Mouse (Mus musculus) retina, postnatal 1 day (tissue): ENCODE measurements around the gene Nle1.

Experiments
- DNase-seq: peaks from one replicate; pipeline ENCODE4 v3.0.0-alpha.2; 2012

The Nle1 gene

GRCm38 (mm10) chr11:82910679-82911389 lies 2.6 kb upstream of the Nle1 start:
- DNase-seq = no peak

GRCm38 (mm10) chr11:82910250-82910649 lies 2.0 kb upstream of the Nle1 start, which contains the start of gene Unc45b:
TSS of gene Unc45b (plus strand) at chr11:82910550.
- DNase-seq = no peak

GRCm38 (mm10) chr11:82908608-82908989 lies 388 bp upstream of the Nle1 start:
- no peak for DNase-seq

GRCm38 (mm10) chr11:82905816-82906215 lies 2.4 kb downstream of the Nle1 start:
- no peak for DNase-seq

GRCm38 (mm10) chr11:82904952-82905351 lies 3.3 kb downstream of the Nle1 start:
- DNase-seq = no peak

GRCm38 (mm10) chr11:82901606-82902310 lies 6.5 kb downstream of the Nle1 start:
- DNase-seq = no peak

GRCm38 (mm10) chr11:82899720-82900119 lies 8.5 kb downstream of the Nle1 start:
- DNase-seq = no peak

- DNase-seq = no peak
Measured at GRCm38 (mm10) chr11:82897478-82897877, 10.7 kb downstream of the Nle1 start.

- DNase-seq = no peak
Measured at GRCm38 (mm10) chr11:82891936-82892335, 16.3 kb downstream of the Nle1 start, which contains the start of gene Fndc8. TSS of gene Fndc8 (plus strand) at chr11:82892124.

- peak; percentile 95 for DNase-seq
Measured at GRCm38 (mm10) chr11:82890342-82890762, 17.9 kb downstream of the Nle1 start, which contains the start of gene Rad51d. TSS of gene Rad51d (minus strand) at chr11:82890614.

GRCm38 (mm10) chr11:82889524-82890341 lies 18.5 kb downstream of the Nle1 start:
- DNase-seq = peak; percentile 51

GRCm38 (mm10) chr11:82888491-82888946 lies 19.7 kb downstream of the Nle1 start:
- DNase-seq = no peak

GRCm38 (mm10) chr11:82886559-82886958 lies 21.7 kb downstream of the Nle1 start:
- DNase-seq = peak; percentile 17

- no peak for DNase-seq
Measured at GRCm38 (mm10) chr11:82883180-82883579, 25.0 kb downstream of the Nle1 start.

GRCm38 (mm10) chr11:82877726-82878344 lies 30.4 kb downstream of the Nle1 start:
- DNase-seq = no peak

- DNase-seq = no peak
Measured at GRCm38 (mm10) chr11:82875631-82876030, 32.6 kb downstream of the Nle1 start.

- no peak for DNase-seq
Measured at GRCm38 (mm10) chr11:82874924-82875323, 33.3 kb downstream of the Nle1 start.

GRCm38 (mm10) chr11:82871031-82871446 lies 37.2 kb downstream of the Nle1 start, which contains the start of gene Rffl:
TSS of gene Rffl (minus strand) at chr11:82871210.
- DNase-seq = peak; percentile 94

- DNase-seq = peak; percentile 63
Measured at GRCm38 (mm10) chr11:82870173-82871030, 37.8 kb downstream of the Nle1 start.

- DNase-seq = no peak
Measured at GRCm38 (mm10) chr11:82869506-82870172, 38.6 kb downstream of the Nle1 start.

- peak; percentile 61 for DNase-seq
Measured at GRCm38 (mm10) chr11:82867956-82868355, 40.3 kb downstream of the Nle1 start.
